Mouse (Mus musculus): ENCODE results near the gene Manbal.

The Manbal gene

DNA sequence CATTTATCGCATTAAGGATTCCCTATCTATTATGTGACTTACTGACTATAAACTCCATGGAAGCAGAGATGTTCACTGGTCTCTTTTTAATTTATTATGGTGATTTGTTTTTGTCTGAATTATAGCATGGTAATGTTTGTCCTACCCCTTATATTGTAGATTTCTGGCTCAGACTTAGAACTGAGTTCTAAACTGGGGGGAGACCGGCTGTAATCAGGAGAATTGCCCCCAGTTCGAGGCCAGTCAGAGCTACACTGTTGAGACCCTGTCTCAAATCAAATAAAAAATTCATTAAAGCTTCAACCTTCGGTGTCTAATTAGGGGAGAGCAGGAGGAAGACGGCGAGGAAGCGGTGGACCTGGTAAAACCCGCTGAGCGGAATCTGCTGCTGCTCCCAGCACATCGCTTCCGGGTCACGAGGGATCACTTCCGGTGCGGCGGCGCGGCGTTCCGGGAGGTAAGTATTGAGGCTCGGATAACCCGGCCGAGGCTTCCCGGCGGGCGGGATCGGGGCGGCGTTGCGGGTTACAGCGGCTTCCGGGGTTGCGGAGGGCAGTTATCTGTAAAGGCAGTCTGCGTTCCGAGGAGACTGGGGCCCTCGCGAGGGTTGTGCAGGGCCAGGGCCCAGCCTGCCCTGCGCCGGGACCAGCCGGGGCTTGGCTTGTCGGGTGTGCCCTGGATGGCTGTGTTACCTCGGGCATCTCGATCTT lies at the start of gene Manbal:
TSS of gene Manbal (plus strand) at position 411 of the 710 bp plus-strand sequence.
- peak; percentile 91 for DNase-seq

GRCm38 (mm10) chr2:157320135-157320534 lies 47.3 kb upstream of the Manbal start:
- no peak for DNase-seq

GRCm38 (mm10) chr2:157320886-157321285 lies 46.5 kb upstream of the Manbal start:
- no peak for DNase-seq

- DNase-seq = no peak
Measured at GRCm38 (mm10) chr2:157322029-157322766, 45.2 kb upstream of the Manbal start.

- no peak for DNase-seq
Measured at GRCm38 (mm10) chr2:157325238-157325637, 42.2 kb upstream of the Manbal start.

GRCm38 (mm10) chr2:157328106-157328505 lies 39.3 kb upstream of the Manbal start:
- no peak for DNase-seq

- no peak for DNase-seq
Measured at GRCm38 (mm10) chr2:157328570-157328969, 38.8 kb upstream of the Manbal start.

DNA sequence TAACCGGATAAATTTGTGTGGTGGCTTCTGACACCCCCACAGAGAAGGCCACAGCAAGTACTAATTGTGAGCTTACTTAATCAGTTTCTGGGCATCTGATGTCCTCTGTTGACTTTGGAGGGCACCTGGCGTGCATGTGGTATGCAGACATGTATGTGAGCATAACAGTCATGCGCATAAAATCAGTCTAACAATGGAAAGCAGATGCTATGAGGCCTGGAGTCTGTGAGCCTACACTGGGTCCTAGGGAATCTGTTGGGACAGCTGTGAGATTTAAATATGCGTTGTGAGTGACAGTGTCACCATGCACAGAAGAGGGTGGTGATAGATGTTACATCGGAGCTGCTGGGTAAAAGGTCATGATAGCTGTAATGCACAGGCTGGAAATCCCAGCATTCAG lies 35.3 kb upstream of the Manbal start:
- DNase-seq = no peak

- peak; percentile 60 for DNase-seq
Measured at GRCm38 (mm10) chr2:157338663-157339062, 28.7 kb upstream of the Manbal start.

- no peak for DNase-seq
Measured at GRCm38 (mm10) chr2:157339532-157339931, 27.9 kb upstream of the Manbal start.

DNA sequence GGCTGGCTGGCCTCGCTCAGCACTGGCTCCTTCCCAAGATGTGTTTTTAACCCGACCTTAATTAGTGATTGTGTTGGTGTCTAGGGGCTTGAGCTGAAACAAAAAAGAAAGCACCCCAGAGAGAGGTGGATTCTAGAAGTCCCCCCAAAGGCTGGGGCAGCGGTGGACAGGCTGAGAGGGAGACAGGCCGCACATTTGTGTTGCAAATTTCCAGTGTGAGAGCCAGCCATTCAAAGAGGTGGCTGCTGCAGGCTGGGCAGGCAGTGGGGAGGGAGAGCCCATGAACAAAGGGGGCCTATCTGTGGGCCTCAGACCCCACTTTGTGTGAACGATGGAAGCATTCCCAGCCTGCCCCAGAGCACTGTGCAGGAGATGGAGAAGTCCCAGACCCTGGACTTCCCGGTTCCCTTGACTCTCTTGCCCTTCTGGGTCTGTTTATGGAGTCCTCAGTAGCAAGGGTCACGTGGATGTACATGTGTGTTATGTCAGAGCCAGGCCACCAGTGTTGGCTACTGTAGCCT lies 27.1 kb upstream of the Manbal start:
- DNase-seq = peak; percentile 91

- DNase-seq = peak; percentile 70
Measured at GRCm38 (mm10) chr2:157341554-157342270, 25.7 kb upstream of the Manbal start.

GRCm38 (mm10) chr2:157342328-157342926 lies 25.0 kb upstream of the Manbal start:
- no peak for DNase-seq

DNA sequence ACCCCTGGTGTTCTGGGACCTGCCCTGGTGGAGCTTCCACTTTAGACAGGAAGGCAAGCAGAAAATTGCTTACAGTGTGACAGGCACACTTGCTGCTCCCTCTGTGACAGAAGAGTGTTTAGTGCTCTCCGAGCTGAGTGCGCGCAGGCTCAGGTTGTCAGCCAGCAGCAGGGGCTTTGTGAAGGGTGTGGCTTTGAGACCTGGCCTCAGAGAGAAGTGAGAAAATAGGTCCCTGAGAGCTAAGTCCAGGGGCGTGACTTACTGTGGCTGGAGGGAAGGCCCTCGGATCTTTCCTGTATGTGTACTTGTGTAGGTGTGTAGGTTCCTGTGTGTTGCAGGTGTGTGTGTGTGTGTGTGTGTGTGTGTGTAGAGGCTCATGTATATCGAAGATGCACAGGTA lies 24.1 kb upstream of the Manbal start:
- no peak for DNase-seq

DNA sequence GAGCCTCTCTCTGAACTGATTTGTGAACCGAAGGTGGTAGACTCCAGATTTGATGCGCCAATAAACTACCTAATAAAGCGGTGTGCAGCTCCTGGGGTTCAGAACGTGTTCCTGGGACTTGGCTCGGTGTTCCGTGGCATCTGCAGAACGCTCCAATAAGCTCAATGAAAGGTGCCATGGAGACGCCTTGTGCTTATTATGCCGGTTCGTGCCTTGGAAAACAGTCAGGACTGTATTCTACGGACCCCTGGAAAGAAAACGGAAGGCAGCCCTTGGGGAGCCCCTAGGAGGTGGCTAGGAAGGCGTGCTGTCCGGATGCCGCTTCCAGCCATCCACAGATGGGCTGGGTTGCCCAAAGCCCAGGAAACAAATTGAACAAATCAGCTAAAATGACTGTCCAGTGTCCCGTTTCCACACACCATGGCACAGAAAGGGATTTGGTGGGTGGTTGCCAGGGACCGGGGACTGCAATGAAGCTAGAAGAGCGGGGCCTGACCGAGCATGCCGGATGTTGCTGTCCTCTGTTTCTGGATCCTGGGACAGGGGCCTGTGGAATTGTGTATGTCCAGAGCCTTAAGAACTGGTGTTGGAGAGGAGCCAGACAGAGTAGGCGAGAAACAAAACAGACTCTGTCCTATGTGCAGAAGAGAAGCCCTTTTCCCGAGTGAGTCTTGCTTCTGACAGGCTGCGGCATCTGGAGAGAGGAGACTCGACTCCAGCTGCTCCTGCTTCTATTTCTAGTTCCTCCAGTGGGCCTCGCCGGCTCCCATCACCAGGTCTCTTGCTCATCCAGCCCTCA lies 19.8 kb upstream of the Manbal start, which contains the start of gene Ghrh:
TSS of gene Ghrh (minus strand) at position 146 of the 799 bp plus-strand sequence.
- DNase-seq = peak; percentile 62

DNA sequence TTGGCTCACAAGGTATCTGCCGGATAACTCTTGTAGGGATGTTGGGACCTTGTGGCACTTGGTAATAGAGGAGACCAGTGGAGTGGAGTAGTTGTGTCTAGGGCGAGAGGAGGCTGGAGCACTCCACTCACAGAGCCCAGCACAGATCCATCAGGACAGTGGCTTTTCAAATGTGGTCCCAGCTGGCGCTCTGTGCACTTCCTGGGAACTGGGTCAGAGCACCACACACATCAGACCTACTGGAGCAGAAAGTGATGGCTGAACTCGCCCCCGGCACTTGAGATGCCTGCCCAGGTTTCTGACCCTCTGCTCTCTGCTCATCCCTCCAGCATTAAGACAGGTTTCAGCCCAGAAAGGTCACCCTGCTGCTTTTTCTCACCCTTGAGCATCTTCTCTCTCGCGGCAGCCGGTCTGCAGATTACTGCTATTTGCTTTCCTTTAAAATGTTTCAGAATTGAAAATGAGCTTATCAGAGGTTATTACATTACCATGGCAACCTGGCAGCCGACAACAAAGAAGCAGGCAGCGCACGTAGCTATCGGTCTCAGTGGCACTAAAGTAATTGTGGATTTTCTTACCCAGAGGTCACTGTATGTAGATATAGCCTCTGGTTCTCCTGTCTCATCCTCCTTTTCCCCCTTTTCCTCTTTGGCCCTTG lies 18.1 kb upstream of the Manbal start:
- DNase-seq = peak; percentile 35

DNA sequence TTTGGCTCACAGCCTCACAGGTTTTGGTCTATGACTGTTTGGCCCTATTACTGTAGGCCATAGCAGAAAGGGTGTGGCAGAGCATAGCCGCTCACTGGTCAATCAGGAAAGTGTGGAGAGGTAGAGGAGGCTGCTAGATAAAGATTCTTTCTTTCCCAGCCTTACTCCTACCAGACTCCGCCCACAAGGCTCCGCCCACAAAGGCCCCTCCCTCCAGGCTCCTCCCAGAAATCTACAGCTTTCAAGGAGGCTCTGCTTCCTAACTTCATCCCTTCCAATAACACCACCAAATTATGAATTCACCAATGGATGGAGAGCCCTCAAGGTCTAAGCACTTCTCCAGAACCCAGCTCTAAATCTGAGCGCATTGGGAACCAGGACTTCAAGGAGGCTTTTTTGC lies 14.2 kb upstream of the Manbal start:
- no peak for DNase-seq

- no peak for DNase-seq
Measured at GRCm38 (mm10) chr2:157354106-157354505, 13.3 kb upstream of the Manbal start.

DNA sequence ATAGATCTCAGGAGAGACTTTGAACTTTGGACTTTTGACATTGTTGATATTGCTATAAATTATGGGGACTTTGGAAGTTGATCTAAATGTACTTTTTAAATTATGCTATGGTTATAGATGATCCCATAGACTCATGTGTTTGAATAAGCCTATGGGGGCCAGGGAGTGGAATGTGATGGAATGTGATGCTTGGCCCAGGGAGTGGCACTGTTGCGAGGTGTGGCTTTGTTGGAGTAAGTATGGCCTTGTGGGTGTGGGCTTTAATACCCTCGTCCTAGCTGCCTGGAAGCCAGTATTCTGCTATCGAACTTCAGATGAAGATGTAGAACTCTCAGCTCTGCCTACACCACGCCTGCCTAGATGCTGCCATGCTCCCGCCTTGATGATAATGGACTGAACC lies 7.4 kb upstream of the Manbal start:
- no peak for DNase-seq

DNA sequence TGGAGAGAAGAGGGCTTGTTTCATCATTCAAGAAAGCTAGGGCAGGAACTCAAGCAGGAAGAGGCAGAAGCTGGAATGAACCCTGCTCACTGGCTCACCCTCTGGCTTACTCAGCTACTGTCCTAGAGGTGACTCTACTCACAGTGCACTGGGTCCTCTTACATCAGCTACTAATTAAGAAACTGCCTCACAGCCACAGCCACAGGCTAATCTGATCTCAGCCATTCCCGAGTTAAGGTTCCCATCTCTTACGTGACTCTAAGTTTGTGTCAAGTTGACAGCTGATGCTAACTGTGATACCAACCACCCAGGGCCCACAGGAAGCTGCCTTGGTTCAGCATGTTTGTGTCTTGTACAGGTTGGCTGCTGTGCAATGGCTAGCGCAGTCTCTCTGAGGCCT lies 4.4 kb upstream of the Manbal start:
- DNase-seq = no peak

DNA sequence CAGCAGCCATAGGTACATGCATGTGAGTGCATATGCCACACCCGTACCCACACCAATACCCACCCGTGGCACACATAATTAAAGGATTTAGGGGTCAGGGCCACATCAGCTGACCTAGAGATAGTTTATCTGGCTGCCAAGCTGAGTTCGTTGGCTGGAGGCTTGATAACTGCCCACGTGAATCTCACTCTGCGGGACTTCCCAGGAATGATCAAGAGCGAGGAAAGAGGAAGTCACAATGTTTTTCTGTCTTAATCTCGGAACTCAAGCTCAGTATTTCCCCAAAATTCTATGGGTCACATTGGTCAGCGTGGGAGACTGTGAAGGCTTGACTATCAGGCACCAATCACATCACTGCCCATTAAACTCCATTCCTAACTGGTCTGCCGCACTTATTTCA lies 632 bp upstream of the Manbal start:
- DNase-seq = peak; percentile 29

DNA sequence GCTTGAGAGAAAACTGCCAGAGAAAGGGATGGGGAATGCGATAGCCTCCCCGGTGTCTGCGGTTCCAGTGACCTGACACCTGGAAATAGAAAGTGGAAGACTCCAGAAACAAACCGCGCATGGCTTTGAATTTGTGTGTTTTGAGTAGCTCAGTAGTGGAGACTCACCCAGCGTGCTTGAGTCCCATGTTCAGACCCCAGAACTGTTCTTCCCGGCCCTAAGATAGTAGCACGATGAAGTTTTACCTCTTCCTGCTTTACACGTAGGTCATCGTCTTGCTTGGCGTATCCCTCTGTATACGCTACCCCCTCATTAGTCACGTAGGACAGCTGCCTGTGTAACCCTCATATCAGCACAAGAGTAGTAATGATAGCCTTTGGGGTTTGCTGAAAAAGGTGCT lies 597 bp downstream of the Manbal start:
- DNase-seq = no peak

Data from layer of hippocampus, adult 9-11 months (tissue).